Mouse (Mus musculus) neural tube, embryonic 14.5 days (tissue): Measurements from ENCODE around the gene Cdk1. TPM values are rescaled to one million over a fixed set of nuclear protein-coding genes. Genes with fewer than 3 reads are reported as not detected.
"Not testable (repeated sequence)": the region's sequence is repeated elsewhere in the genome, so short reads cannot be mapped to it uniquely, and the experiment has no call there.

Experiments used
- ATAC-seq: fragments of 200-750 bp; cut with Nextera tagmentation; 2 replicates; pipeline ENCODE4 v1.8.0; 2017; ENCODE audit warnings: low read depth, mild to moderate bottlenecking, moderate TSS enrichment, moderate library complexity
- H3K27ac ChIP-seq: fragments of 300-500 bp; sonication (generic); 2 replicates; pipeline ENCODE4 v1.5.1; 2014; ENCODE audit warnings: low read depth, mild to moderate bottlenecking, control low read depth, low read length, moderate library complexity, mixed read lengths
- H3K27me3 ChIP-seq: fragments of 300-500 bp; sonication (generic); 2 replicates; pipeline ENCODE4 v1.6.1; 2014; ENCODE audit warnings: low read length; ENCODE audit not compliant: control insufficient read depth, insufficient read depth
- H3K36me3 ChIP-seq: fragments of 300-500 bp; sonication (generic); 2 replicates; pipeline ENCODE4 v1.6.1; 2014; ENCODE audit warnings: low read length, mixed read lengths; ENCODE audit not compliant: control insufficient read depth, insufficient read depth
- H3K4me1 ChIP-seq: fragments of 300-500 bp; sonication (generic); 2 replicates; pipeline ENCODE4 v1.6.1; 2014; ENCODE audit warnings: low read length; ENCODE audit not compliant: control insufficient read depth, insufficient read depth
- H3K4me2 ChIP-seq: fragments of 300-500 bp; sonication (generic); 2 replicates; pipeline ENCODE4 v1.6.1; 2014; ENCODE audit warnings: mild to moderate bottlenecking, low read depth, low read length, control low read depth
- H3K4me3 ChIP-seq: fragments of 300-500 bp; sonication (generic); 2 replicates; pipeline ENCODE4 v1.5.1; 2014; ENCODE audit warnings: low read depth, low read length, control low read depth, mixed read lengths
- H3K9ac ChIP-seq: fragments of 300-500 bp; sonication (generic); replicated peaks from 2 replicates; pipeline ENCODE4 v1.6.1; 2014; ENCODE audit warnings: low read depth, mild to moderate bottlenecking, control low read depth, low read length, mixed read lengths
- H3K9me3 ChIP-seq: fragments of 300-500 bp; sonication (generic); 2 replicates; pipeline ENCODE4 v1.6.1; 2016; ENCODE audit warnings: low read length; ENCODE audit not compliant: control insufficient read depth
- WGBS: fragments of 180-500 bp; shearing (Covaris S2); extraction: QIAGEN DNeasy Blood & Tissue Kit; methylation state at CpG from one replicate; pipeline ENCODE4 v1.1.7; 2014; 5-methylcytosine and 5-hydroxymethylcytosine counted together
- polyA plus RNA-seq: library from polyadenylated mRNA; unstranded; fragments of >200 nt; fragmentation: Nextera tagmentation; extraction: Ambion mirVana; gene quantifications from 2 replicates; pipeline ENCODE4 v1.2.1, GENCODE M21; 2014

The Cdk1 gene
- polyA plus RNA-seq, 1 experiment from 2014 or later, result 30.0 TPM

- ATAC-seq, result 0 out of 2 replicates have a peak, but pooled peaks have one; percentile 16
- not testable (repeated sequence) for H3K9me3 ChIP-seq, H3K4me1 ChIP-seq, H3K27me3 ChIP-seq, H3K27ac ChIP-seq, H3K36me3 ChIP-seq, H3K9ac ChIP-seq
- WGBS, result 45% methylated on average over 5 of the region's 5 CpGs
- Histone ChIP-seq H3K4me3 (peak overlapping the region; percentile 48), H3K4me2 (peak overlapping the region; percentile 97)
These were observed 345 bp upstream of the Cdk1 start for GRCm38 (mm10) chr10:69353086-69353479.

GRCm38 (mm10) chr10:69351842-69352211 is 911 bp downstream of the Cdk1 start:
- H3K36me3 ChIP-seq, result no peaks in the 10 kb centered on the region
- no peak overlapping the region for H3K27ac ChIP-seq
- H3K4me3 ChIP-seq, result peak overlapping the region; percentile 48
- peak overlapping the region; percentile 97 for H3K4me2 ChIP-seq
- ATAC-seq, result no peak; the same call in 1 of the 2 replicates
- under 1% methylated on average over 11 of the region's 11 CpGs for WGBS
- H3K27me3 ChIP-seq, result no peaks in the 10 kb centered on the region
- H3K9ac ChIP-seq, result peak overlapping the region; percentile 44; the same call in 1 of the 2 replicates
- H3K9me3 ChIP-seq, result no peaks in the 10 kb centered on the region
- H3K4me1 ChIP-seq, result peaks cover 8% of the 10 kb centered on the region

GRCm38 (mm10) chr10:69351071-69351841 is 1.5 kb downstream of the Cdk1 start:
- H3K9ac ChIP-seq, result no peak overlapping the region
- 24% methylated on average over 12 of the region's 12 CpGs for WGBS
- no peak overlapping the region for H3K27ac ChIP-seq

GRCm38 (mm10) chr10:69348206-69348605 is 4.5 kb downstream of the Cdk1 start:
- H3K27ac ChIP-seq, result no peak overlapping the region
- peaks cover 8% of the 10 kb centered on the region for H3K4me1 ChIP-seq
- WGBS, result 69% methylated on average over 8 of the region's 8 CpGs
- H3K4me2 ChIP-seq, result no peak overlapping the region
- no peaks in the 10 kb centered on the region for H3K27me3 ChIP-seq
- H3K36me3 ChIP-seq, result no peaks in the 10 kb centered on the region
- H3K4me3 ChIP-seq, result no peak overlapping the region
- H3K9ac ChIP-seq, result no peak overlapping the region
- H3K9me3 ChIP-seq, result no peaks in the 10 kb centered on the region
- ATAC-seq, result no peak

More at GRCm38 (mm10) chr10:69351071-69351841, 1.5 kb downstream of the Cdk1 start:
- no peaks in the 10 kb centered on the region for H3K27me3 ChIP-seq
- H3K4me3 ChIP-seq, result peak overlapping the region; percentile 48
- H3K36me3 ChIP-seq, result no peaks in the 10 kb centered on the region
- peaks cover 8% of the 10 kb centered on the region for H3K4me1 ChIP-seq
- H3K9me3 ChIP-seq, result no peaks in the 10 kb centered on the region
- peak overlapping the region; percentile 97 for H3K4me2 ChIP-seq
- ATAC-seq, result no peak

- no peak overlapping the region for H3K4me2 ChIP-seq
- no peak overlapping the region for H3K4me3 ChIP-seq
- H3K4me1 ChIP-seq, result no peaks in the 10 kb centered on the region
- H3K36me3 ChIP-seq, result no peaks in the 10 kb centered on the region
- H3K27ac ChIP-seq, result no peak overlapping the region
- no peaks in the 10 kb centered on the region for H3K27me3 ChIP-seq
- H3K9me3 ChIP-seq, result no peaks in the 10 kb centered on the region
- no peak overlapping the region for H3K9ac ChIP-seq
- 93% methylated on average over 9 of the region's 9 CpGs for WGBS
- ATAC-seq, result no peak
These were observed 10.4 kb downstream of the Cdk1 start for GRCm38 (mm10) chr10:69342328-69342727.

GRCm38 (mm10) chr10:69341570-69342227 is 11.0 kb downstream of the Cdk1 start:
- H3K9me3 ChIP-seq, result no peaks in the 10 kb centered on the region
- H3K27ac ChIP-seq, result no peak overlapping the region
- no peak for ATAC-seq
- no peaks in the 10 kb centered on the region for H3K27me3 ChIP-seq
- 57% methylated on average over 6 of the region's 6 CpGs for WGBS
- no peaks in the 10 kb centered on the region for H3K36me3 ChIP-seq
- no peak overlapping the region for H3K9ac ChIP-seq
- H3K4me1 ChIP-seq, result no peaks in the 10 kb centered on the region
- no peak overlapping the region for H3K4me2 ChIP-seq
- H3K4me3 ChIP-seq, result no peak overlapping the region

- WGBS, result 95% methylated on average over 6 of the region's 6 CpGs
These were observed 12.7 kb downstream of the Cdk1 start for GRCm38 (mm10) chr10:69340001-69340400.

GRCm38 (mm10) chr10:69336219-69336618 is 16.5 kb downstream of the Cdk1 start:
- Histone ChIP-seq H3K27ac (no peak overlapping the region), H3K4me2 (no peak overlapping the region), H3K4me1 (0 out of 2 replicates have a peak, but pooled peaks cover 4% of the 10 kb centered on the region), H3K27me3 (no peaks in the 10 kb centered on the region), H3K9me3 (no peaks in the 10 kb centered on the region), H3K36me3 (no peaks in the 10 kb centered on the region), H3K9ac (no peak overlapping the region), H3K4me3 (no peak overlapping the region)
- ATAC-seq, result no peak
- WGBS, result 93% methylated on average over 11 of the region's 11 CpGs

More at GRCm38 (mm10) chr10:69340001-69340400, 12.7 kb downstream of the Cdk1 start:
- Histone ChIP-seq H3K36me3 (no peaks in the 10 kb centered on the region), H3K9me3 (no peaks in the 10 kb centered on the region), H3K27me3 (no peaks in the 10 kb centered on the region), H3K27ac (no peak overlapping the region), H3K9ac (no peak overlapping the region), H3K4me3 (no peak overlapping the region), H3K4me2 (no peak overlapping the region), H3K4me1 (0 out of 2 replicates have a peak, but pooled peaks cover 1% of the 10 kb centered on the region)
- no peak for ATAC-seq

GRCm38 (mm10) chr10:69335611-69336010 is 17.1 kb downstream of the Cdk1 start:
- WGBS, result 80% methylated on average over 4 of the region's 4 CpGs
- Histone ChIP-seq H3K4me3 (no peak overlapping the region), H3K4me1 (0 out of 2 replicates have a peak, but pooled peaks cover 4% of the 10 kb centered on the region), H3K27me3 (no peaks in the 10 kb centered on the region), H3K36me3 (no peaks in the 10 kb centered on the region), H3K9ac (no peak overlapping the region), H3K27ac (peak overlapping the region; percentile 24; the same call in 1 of the 2 replicates), H3K4me2 (no peak overlapping the region), H3K9me3 (no peaks in the 10 kb centered on the region)
- no peak for ATAC-seq
